Mouse (Mus musculus): Measurements from ENCODE around the gene Gm26938.

DNA sequence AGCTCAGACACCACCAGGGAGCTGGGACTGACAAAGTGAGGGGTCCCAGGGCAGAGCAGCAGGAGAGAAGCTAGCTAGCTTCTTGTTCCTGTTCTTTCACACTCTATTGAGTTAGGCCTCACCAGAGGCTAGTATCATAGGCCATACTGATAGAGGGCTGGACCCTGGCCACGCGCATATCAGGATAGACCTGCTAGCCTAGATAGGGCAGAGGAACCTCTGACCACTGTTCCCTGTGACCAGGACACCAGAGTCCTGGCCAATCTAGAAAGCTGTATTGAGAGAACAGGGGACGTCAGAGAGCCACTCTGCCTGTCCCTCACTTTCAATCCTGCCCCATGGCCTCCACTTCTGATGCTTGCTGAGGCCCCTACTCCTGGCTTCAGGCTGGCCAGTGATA lies 8.2 kb downstream of the Gm26938 start:
- TF ChIP-seq CTCF (IDR thresholded peaks at IDR 0.05; ENCODE audit: low read depth, low read length) (no peak), POLR2A (IDR thresholded peaks at IDR 0.05; ENCODE audit: insufficient read depth, low read length) (no peak)
